Mouse (Mus musculus) embryo, embryonic 11.5 days (tissue): ENCODE results near the gene Adm.

Experiments
- DNase-seq: peaks from one replicate; pipeline ENCODE4 v3.0.0-alpha.2; 2012; ENCODE audit warnings: low read depth, low spot score

Gene Adm

GRCm38 (mm10) chr7:110658378-110658928, 31.0 kb downstream of the Adm start:
- no peak for DNase-seq

DNA sequence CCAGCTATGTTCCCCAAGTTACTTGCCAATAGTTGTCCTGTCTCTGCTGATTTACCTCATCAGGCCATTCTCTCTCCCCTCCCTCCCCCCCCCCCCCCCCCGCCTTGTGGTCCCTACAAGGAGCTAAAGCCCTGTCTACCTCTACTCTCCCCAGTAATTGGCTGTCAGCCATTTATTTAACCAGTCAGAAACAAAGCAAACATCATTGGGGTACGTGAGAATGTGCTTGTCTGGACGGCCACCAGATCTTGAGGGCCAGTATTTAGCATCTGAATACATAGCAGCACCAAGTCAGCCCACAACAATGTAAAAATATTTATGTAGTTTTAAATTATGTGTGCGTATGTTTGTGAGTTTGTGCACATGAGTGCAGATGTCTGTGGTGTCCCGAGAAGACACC, 39.1 kb downstream of the Adm start:
- DNase-seq = no peak

- no peak for DNase-seq
Observed at GRCm38 (mm10) chr7:110668247-110668646, 40.8 kb downstream of the Adm start.

DNA sequence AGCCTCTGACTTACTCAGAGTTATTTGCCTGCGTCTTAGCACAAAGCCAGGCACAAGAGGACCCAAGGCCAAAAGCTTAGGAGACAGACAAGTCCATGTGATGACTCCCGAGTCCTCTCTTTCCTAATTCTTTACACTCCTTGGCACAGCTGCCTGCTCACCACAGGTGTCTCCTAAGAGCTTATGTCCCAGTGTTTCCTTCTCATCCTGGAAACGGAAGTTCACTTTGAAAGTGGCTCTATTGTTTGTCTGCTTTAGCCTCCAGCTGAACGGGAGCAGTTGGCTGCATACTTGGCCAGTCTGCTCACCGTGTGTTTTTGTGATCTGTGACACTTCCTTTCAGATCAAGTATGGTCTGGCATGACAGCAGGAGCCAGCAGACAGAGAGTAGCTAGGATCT, 41.3 kb downstream of the Adm start:
- DNase-seq = no peak

- DNase-seq = no peak
Observed at GRCm38 (mm10) chr7:110671121-110671680, 43.7 kb downstream of the Adm start.
